Mouse (Mus musculus): ENCODE measurements around the gene Adcy3. TPM values are rescaled to one million over a fixed set of nuclear protein-coding genes. Genes with fewer than 3 reads are reported as not detected.

Gene Adcy3
- total RNA-seq, 2 experiments from 2014 or later, result 28.1 to 37.2 TPM

- DNase-seq, result no peak
Observed at GRCm38 (mm10) chr12:4243805-4244204, 110.9 kb downstream of the Adcy3 start.

- no peak for DNase-seq
Observed at GRCm38 (mm10) chr12:4245742-4246141, 112.8 kb downstream of the Adcy3 start.

- DNase-seq, result no peak
Observed at GRCm38 (mm10) chr12:4249786-4250185, 116.9 kb downstream of the Adcy3 start.

- DNase-seq, result no peak
Observed at GRCm38 (mm10) chr12:4252742-4253655, 120.1 kb downstream of the Adcy3 start.

Other genes starting within 250 kb of the Adcy3 start
- gene Pomc, start 178.2 kb upstream of the Adcy3 start, total RNA-seq (2021), result 1 to 10 TPM in 1 of 2 experiments, under 1 TPM in 1; 0.45 to 1.1 TPM
- 1 to 10 TPM; 3.9 to 6.7 TPM for gene Efr3b, start 94.2 kb upstream of the Adcy3 start, total RNA-seq (2021)
- gene Dnajc27, start 50.5 kb upstream of the Adcy3 start, total RNA-seq (2021), result 1 to 10 TPM; 4.7 to 6.9 TPM
- gene Ptrhd1, start 100.9 kb downstream of the Adcy3 start, total RNA-seq (2021), result 1 to 10 TPM; 6.4 to 7.0 TPM
- 10 to 100 TPM in 1 of 2 experiments, 1 to 10 TPM in 1; 9.0 to 10.8 TPM for gene Cenpo, start 101.2 kb downstream of the Adcy3 start, total RNA-seq (2021)